9 mouse cellular contexts compared by ENCODE assay signal in genomic region chr9:67035957-67036451, GRCm38 (mm10). TPM values are rescaled to one million over a fixed set of nuclear protein-coding genes. Genes with fewer than 3 reads are reported as not detected.
A peak's percentile ranks its signal among the peaks of the same experiment; 100 is the strongest.
DNase-seq lines count a peak whose midpoint lies in the region; ATAC-seq and TF ChIP-seq lines count a peak whose summit lies in the region.
"Had no signal": no experiment of that assay in that cellular context is flagged by ENCODE, and none has a peak within 500 bp of the region (broad histone marks: within the 10 kb centered on the region; RNA-seq: fewer than 3 reads in every experiment).

No protein-coding gene starts in this region.

- peaks cover 10% of the 10 kb centered on the region for H3K9me3 ChIP-seq in kidney, embryonic 16.5 days (ENCODE audit: low read length)
- peaks cover 5% of the 10 kb centered on the region; the same call in 1 of the 2 replicates for H3K9me3 ChIP-seq in heart, embryonic 16.5 days (replicated peaks; ENCODE audit: control insufficient read depth, low read length)
- peaks cover 10% of the 10 kb centered on the region for H3K9me3 ChIP-seq in kidney, embryonic 14.5 days (ENCODE audit: control insufficient read depth, low read length)

- intact Hi-C loops in left cerebral cortex, postnatal 25 days (cut with DNase I), result no loop called here

- no peak overlapping the region for H3K4me3 ChIP-seq in kidney, embryonic 16.5 days (ENCODE audit: low read length)
- H3K4me3 ChIP-seq in heart, embryonic 16.5 days (ENCODE audit: low read length), result no peak overlapping the region
- H3K4me3 ChIP-seq in small intestine, adult 2 months (ENCODE audit: low read depth, low read length), result no peak overlapping the region
- no peak overlapping the region for H3K4me3 ChIP-seq in kidney, embryonic 14.5 days (ENCODE audit: low read length)

- WGBS in kidney, embryonic 16.5 days, result 81% methylated on average over 12 of the region's 12 CpGs
- whole genome bisulfite sequencing in heart, embryonic 16.5 days, result 67% methylated on average over 12 of the region's 12 CpGs
- 82% methylated on average over 12 of the region's 12 CpGs for WGBS in small intestine, adult 2 months
- 82% methylated on average over 12 of the region's 12 CpGs for WGBS in kidney, embryonic 14.5 days

- TF ChIP-seq POLR2A in small intestine, adult 2 months (IDR thresholded peaks at IDR 0.05; ENCODE audit: low read depth, low read length), result no peak

- no peak for ATAC-seq in kidney, embryonic 16.5 days (ENCODE audit: low FRiP score, low TSS enrichment)
- ATAC-seq in heart, embryonic 16.5 days (replicated peaks; ENCODE audit: extremely low read depth, insufficient read depth, low FRiP score), result peak; percentile 16; the same call in 1 of the 2 replicates
- no peak for ATAC-seq in kidney, embryonic 14.5 days (ENCODE audit: low FRiP score, low TSS enrichment)
- ATAC-seq: Patski had no signal

- peak overlapping the region; percentile 59; the same call in 1 of the 2 replicates for H3K27ac ChIP-seq in kidney, embryonic 16.5 days (ENCODE audit: low read length)
- peak overlapping the region; percentile 76 for H3K27ac ChIP-seq in heart, embryonic 16.5 days (ENCODE audit: low read length)
- peak overlapping the region; percentile 39 for H3K27ac ChIP-seq in small intestine, adult 2 months (ENCODE audit: insufficient read depth, low read depth, low read length)
- H3K27ac ChIP-seq in kidney, embryonic 14.5 days (ENCODE audit: low read depth, low read length), result no peak overlapping the region

- no peak for TF ChIP-seq CTCF in small intestine, adult 2 months (IDR thresholded peaks at IDR 0.05; ENCODE audit: extremely low read depth, insufficient read length, insufficient replicate concordance, low read depth, low read length)

- no peaks in the 10 kb centered on the region for H3K27me3 ChIP-seq in kidney, embryonic 16.5 days (ENCODE audit: insufficient read depth, low read length)
- no peaks in the 10 kb centered on the region for H3K27me3 ChIP-seq in heart, embryonic 16.5 days (ENCODE audit: control insufficient read depth, insufficient read depth, low read length)
- no peaks in the 10 kb centered on the region for H3K27me3 ChIP-seq in small intestine, adult 2 months (ENCODE audit: control insufficient read depth, insufficient read depth, low read length)
- H3K27me3 ChIP-seq in kidney, embryonic 14.5 days (ENCODE audit: control insufficient read depth, insufficient read depth, low read length), result no peaks in the 10 kb centered on the region
- H3K27me3 ChIP-seq: Patski had no signal

- H3K9ac ChIP-seq in kidney, embryonic 16.5 days (replicated peaks; ENCODE audit: low read length), result no peak overlapping the region
- H3K9ac ChIP-seq in heart, embryonic 16.5 days (ENCODE audit: low read length), result no peak overlapping the region
- H3K9ac ChIP-seq in kidney, embryonic 14.5 days (ENCODE audit: low read depth, low read length), result no peak overlapping the region

- DNase-seq in kidney, postnatal 25 days, result no peak
- DNase-seq in cerebellum, adult 9-10 months, result peak; percentile 90
- DNase-seq in left cerebral cortex, postnatal 25 days (ENCODE audit: low spot score in 2 of 2), result peak; percentile 71 to 92
- no peak for DNase-seq in ovary, postnatal 10 days (ENCODE audit: low spot score)

- no peak overlapping the region for H3K4me2 ChIP-seq in kidney, embryonic 16.5 days (replicated peaks; ENCODE audit: low read depth, low read length)
- H3K4me2 ChIP-seq in heart, embryonic 16.5 days (ENCODE audit: low read depth, low read length), result peak overlapping the region; percentile 13; the same call in 1 of the 2 replicates
- no peak overlapping the region for H3K4me2 ChIP-seq in kidney, embryonic 14.5 days (replicated peaks; ENCODE audit: low read depth, low read length)

- H3K36me3 ChIP-seq in kidney, embryonic 16.5 days (ENCODE audit: insufficient read depth, low read length), result peaks cover 50% of the 10 kb centered on the region
- H3K36me3 ChIP-seq in heart, embryonic 16.5 days (ENCODE audit: control insufficient read depth, insufficient read depth), result peaks cover 77% of the 10 kb centered on the region
- peaks cover 55% of the 10 kb centered on the region for H3K36me3 ChIP-seq in small intestine, adult 2 months (ENCODE audit: control insufficient read depth, insufficient read depth, low read length)
- H3K36me3 ChIP-seq in kidney, embryonic 14.5 days (ENCODE audit: control insufficient read depth, insufficient read depth, low read length), result peaks cover 63% of the 10 kb centered on the region

- peaks cover 30% of the 10 kb centered on the region for H3K4me1 ChIP-seq in kidney, embryonic 16.5 days (ENCODE audit: insufficient read depth, low read length)
- peaks cover 42% of the 10 kb centered on the region for H3K4me1 ChIP-seq in heart, embryonic 16.5 days (ENCODE audit: control insufficient read depth, insufficient read depth, low read length)
- peaks cover 20% of the 10 kb centered on the region for H3K4me1 ChIP-seq in small intestine, adult 2 months (ENCODE audit: control insufficient read depth, insufficient read depth, insufficient read length, low read length)
- H3K4me1 ChIP-seq in kidney, embryonic 14.5 days (ENCODE audit: control insufficient read depth, insufficient read depth, low read length), result peaks cover 25% of the 10 kb centered on the region

RNA-seq across cellular contexts. Expression of gene Tpm1, which starts 13.2 kb away (rescaled TPM):
- 578 and 635 TPM in 2 replicates for polyA plus RNA-seq in kidney, embryonic 16.5 days (2015; fragmentation: Nextera tagmentation; extraction: Ambion mirVana)
- polyA plus RNA-seq in heart, embryonic 16.5 days (2015; fragmentation: Nextera tagmentation; extraction: Ambion mirVana), result 5,077 and 5,310 TPM in 2 replicates
- 100 to 1,000 TPM; 228 to 236 TPM for total RNA-seq in left cerebral cortex, postnatal 25 days (2021)
- polyA plus RNA-seq in small intestine, adult 2 months (2012; rRNA removed), result 146 and 242 TPM in 2 replicates
- 395 and 422 TPM in 2 replicates for polyA plus RNA-seq in kidney, embryonic 14.5 days (2014; fragmentation: Nextera tagmentation; extraction: Ambion mirVana)

Comparison
In these comparisons a context has a peak if more than half of its experiments do, and no peak if none do; other contexts are left out.
1. DNase-seq: peak in cerebellum, adult 9-10 months (single experiment) and left cerebral cortex, postnatal 25 days (2 of 2); none in kidney, postnatal 25 days (0 of 2) and ovary, postnatal 10 days (single experiment).